Mouse (Mus musculus) adrenal gland, adult 2 months (tissue): ENCODE data around the gene Wdr48. TPM values are rescaled to one million over a fixed set of nuclear protein-coding genes. Genes with fewer than 3 reads are reported as not detected.
A peak's percentile ranks its signal among the peaks of the same experiment; 100 is the strongest.

Source experiments
- DNase-seq: peaks from one replicate; pipeline ENCODE4 v3.0.0; 2021
- polyA plus RNA-seq: library from polyadenylated mRNA; depleted of rRNA; stranded (reverse); fragments of >200 nt; gene quantifications from 2 replicates; pipeline ENCODE4 v1.2.3, GENCODE M21; 2012; rRNA removed
- total RNA-seq, 2 experiments: library from RNA; stranded (reverse); gene quantifications; 2 replicates each; pipeline ENCODE4 v1.2.3; 2021

Wdr48 gene
- total and polyA plus RNA-seq, 3 experiments, result 26.6 to 50.7 (median 48.1) TPM

DNA sequence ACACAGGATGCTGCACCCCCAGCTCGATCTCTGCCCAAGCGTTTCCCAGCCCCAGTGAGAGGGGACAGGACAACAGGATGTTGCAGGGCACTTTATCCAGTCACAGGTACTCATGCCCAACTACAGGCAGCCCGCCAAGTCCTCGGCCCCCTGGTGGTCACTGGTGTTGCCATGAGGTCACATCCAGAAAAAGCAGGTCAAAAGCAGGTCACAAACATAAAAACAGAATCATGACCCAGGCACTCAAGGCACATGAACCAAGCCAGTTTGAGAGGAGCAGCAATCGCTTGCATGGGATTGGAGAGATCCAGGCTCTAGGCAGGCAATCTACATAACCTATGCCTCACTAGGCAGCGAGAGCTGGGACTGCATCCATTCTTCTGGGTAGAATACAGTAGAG lies 75.5 kb downstream of the Wdr48 start:
- DNase-seq, result peak; percentile 51

DNA sequence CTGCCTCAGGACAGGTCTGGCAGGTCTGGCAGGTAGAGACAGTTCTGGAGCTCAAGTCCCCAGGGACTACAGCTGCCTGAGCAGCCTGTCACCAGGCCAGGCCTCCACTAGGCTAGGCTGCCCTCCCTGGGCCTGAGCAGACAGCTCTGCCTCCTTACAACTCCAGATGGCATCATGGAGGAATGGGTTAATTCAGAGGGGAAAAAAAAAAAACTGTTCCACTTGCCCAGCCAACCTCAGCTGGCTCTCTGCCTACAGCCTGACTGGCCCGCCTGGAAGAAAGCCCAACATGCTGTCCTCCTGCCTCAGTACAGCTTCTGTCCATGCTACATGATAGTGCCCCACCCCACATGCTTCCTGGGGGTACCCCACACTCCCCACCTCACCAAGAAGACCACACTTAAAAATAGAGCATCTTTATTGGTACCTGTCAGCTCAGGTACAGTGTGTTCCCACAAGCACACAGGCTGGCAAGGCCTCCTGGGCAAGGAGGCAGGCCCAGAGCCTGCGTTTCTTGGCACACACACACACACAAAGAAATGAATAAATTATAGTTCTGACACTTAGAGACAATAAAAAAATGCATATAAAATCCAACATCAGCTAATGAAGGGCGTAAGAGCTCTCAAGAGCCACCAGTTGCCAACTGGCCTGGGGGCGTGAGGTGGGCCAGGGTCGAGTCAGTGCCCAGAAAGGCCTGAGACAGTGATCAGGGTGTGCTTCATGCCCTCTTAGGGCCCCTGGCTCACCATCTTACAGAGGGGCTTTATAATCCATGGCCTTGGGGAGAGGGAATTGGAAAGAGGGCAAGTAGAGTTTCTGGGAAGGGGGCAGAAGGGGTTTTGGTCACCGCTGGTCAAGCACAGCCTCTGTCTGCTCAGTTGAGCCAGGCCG lies 76.3 kb downstream of the Wdr48 start:
- DNase-seq, result peak; percentile 38

DNA sequence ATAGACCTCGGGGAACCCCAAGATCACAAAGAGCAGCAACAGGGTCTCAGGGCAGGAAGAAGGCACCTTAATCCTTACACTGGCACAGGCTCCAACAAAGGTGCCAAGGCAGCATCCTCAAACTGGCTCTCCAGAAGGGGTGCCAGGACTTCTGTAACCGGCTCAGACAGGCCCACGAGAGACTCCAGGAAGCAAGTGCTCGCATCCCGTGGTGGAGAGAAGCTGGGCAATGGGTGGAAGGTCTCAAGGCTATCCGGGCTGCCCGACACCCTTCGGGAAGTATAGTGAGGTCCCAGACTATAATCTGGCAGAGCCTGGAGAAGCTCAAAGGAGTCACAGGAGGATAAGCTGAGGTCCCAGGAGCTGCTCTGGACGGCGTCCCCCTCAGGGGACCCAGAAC lies 77.5 kb downstream of the Wdr48 start:
- DNase-seq, result no peak

DNA sequence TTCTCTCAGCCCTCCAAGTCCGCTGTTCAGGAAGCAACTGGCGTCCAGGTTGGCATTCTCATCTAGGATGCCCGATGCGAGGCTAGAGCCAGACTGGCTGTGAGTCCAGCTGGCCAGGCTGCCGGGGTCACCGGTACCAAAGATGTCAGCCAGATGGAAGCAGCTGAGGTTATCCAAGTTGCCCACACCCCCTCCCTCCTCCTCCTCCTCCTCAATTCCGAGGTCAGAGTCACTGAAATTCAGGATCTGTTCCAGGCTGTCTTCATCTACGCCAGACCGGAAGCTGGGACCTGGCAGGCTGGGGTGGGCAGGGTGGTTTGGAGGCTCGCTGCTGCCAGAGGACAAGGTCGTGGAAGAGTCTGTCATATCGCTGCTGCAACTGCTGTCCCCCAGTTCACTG lies 77.9 kb downstream of the Wdr48 start:
- DNase-seq, result peak; percentile 51

DNA sequence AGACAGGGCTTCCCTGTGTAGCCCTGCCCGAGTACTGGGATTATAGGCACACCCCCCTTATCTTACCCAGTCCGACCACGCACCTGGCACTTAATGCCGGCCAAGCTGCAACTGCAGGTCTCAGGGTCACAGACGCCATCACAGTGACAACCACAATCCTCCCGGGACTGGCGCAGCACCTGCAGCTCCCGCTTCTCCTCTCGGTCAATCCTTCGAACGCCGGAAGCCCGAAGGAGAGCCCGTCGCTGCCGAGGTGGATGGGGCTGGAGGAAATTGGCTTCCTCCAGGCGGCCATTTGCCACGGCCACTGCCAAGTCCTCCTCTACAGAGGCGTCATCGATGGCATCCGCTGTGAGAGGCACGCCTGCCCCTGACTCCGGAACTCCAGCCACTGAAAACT lies 78.6 kb downstream of the Wdr48 start:
- DNase-seq, result no peak

DNA sequence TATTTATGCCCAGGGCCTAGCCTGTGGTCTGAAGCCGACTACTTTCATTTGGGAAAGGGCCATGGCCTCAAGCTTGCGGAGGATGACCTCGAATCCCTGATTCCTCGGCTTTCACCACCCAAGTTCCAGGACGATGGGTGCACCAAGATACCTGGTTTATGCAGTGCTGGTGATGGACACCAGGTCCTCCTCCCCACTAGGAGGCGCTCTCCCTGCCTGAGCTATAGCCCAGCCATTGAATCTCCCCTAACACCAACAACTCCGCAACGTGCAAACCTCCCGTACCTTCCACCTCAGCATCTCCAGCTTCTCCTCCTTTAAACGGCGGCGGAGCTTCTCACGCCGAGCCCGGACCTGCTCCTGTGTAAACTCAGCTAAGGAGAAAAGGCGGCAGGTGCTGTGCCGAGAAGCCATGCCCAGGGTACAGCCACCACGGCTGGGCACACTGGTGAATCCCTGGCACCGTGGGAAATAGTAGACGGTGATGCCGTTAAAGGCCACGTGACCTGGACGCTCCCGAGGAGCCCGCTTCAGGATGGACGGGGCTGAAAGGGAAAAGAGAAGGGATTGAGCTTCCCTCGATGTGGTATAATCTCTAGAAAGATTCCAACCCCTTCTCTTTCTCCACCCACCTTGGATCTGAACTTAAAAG lies 79.3 kb downstream of the Wdr48 start:
- DNase-seq, result no peak

DNA sequence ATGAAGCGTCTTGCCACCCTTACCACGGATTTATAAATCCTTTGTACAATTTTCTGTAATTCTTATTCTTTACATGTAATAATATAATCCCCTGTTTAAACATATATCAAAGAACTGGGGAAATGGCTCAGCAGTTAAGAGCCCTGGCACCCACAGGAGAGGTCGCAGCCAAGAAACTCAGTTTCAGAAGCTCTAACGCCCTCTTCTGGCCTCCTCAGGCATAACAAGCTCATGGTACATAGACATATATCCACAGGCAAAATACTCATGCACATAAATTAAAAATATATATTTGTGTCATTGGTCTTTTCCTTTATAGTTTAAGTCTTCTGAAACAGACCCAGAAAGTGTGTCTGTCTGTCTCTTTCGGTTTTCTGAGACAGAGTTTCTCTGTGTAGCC lies 79.9 kb downstream of the Wdr48 start:
- no peak for DNase-seq

DNA sequence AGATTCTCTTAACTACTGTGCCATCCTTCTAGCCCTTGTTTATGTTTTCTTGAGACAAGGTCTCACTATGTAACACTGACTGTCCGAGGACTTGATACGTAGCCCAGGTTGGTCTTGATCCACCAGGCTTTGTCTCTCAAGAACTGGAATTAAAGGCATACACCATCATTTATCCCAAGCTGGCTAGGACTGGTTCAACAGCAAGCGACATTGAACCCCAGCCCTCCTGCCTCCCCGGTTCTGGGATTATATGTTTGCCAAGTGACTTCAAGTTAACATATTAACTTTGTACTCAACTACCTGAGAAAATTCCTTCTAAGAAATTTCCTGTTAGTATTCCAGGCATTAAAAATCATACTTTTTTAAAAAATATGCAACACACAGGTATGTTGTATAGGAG lies 80.6 kb downstream of the Wdr48 start:
- DNase-seq, result no peak

Other genes starting within 250 kb of the Wdr48 start
- gene Scn10a, start 175.6 kb upstream of the Wdr48 start, total RNA-seq, result not detected
- gene Scn10a, start 175.6 kb upstream of the Wdr48 start, polyA plus RNA-seq, result not detected in 2 replicates
- gene Scn11a, start 69.4 kb upstream of the Wdr48 start, total RNA-seq, result not detected
- gene Scn11a, start 69.4 kb upstream of the Wdr48 start, polyA plus RNA-seq, result not detected in 2 replicates
- gene Gorasp1, start 42.7 kb downstream of the Wdr48 start, total RNA-seq, result 10 to 100 TPM; 15.1 to 31.9 TPM
- gene Gorasp1, start 42.7 kb downstream of the Wdr48 start, polyA plus RNA-seq, result 26.6 and 30.5 TPM in 2 replicates
- under 1 TPM in 1 of 2 experiments, not detected in 1; 0.17 TPM for gene Ttc21a, start 42.7 kb downstream of the Wdr48 start, total RNA-seq
- gene Ttc21a, start 42.7 kb downstream of the Wdr48 start, polyA plus RNA-seq, result 0.04 TPM in 2 replicates
- gene Csrnp1, start 89.8 kb downstream of the Wdr48 start, total RNA-seq, result 10 to 100 TPM; 18.7 to 26.5 TPM
- gene Csrnp1, start 89.8 kb downstream of the Wdr48 start, polyA plus RNA-seq, result 45.6 and 51.3 TPM in 2 replicates
- under 1 TPM; 0.37 to 0.48 TPM for gene Xirp1, start 128.7 kb downstream of the Wdr48 start, total RNA-seq
- gene Xirp1, start 128.7 kb downstream of the Wdr48 start, polyA plus RNA-seq, result 0.03 and 0.04 TPM in 2 replicates
- 10 to 100 TPM in 1 of 2 experiments, 1 to 10 TPM in 1; 3.5 to 10.8 TPM for gene Cx3cr1, start 175.0 kb downstream of the Wdr48 start, total RNA-seq
- gene Cx3cr1, start 175.0 kb downstream of the Wdr48 start, polyA plus RNA-seq, result 11.8 and 12.5 TPM in 2 replicates
- gene Ccr8, start 197.2 kb downstream of the Wdr48 start, total RNA-seq, result not detected
- not detected in 2 replicates for gene Ccr8, start 197.2 kb downstream of the Wdr48 start, polyA plus RNA-seq
- gene Slc25a38, start 215.5 kb downstream of the Wdr48 start, total RNA-seq, result 10 to 100 TPM; 24.8 to 26.4 TPM
- 50.0 and 52.3 TPM in 2 replicates for gene Slc25a38, start 215.5 kb downstream of the Wdr48 start, polyA plus RNA-seq
- 100 to 1,000 TPM; 661 to 798 TPM for gene Rpsa, start 232.8 kb downstream of the Wdr48 start, total RNA-seq
- 2,191 and 2,685 TPM in 2 replicates for gene Rpsa, start 232.8 kb downstream of the Wdr48 start, polyA plus RNA-seq